Mouse (Mus musculus): Measurements from ENCODE around the gene Gatc. TPM values are rescaled to one million over a fixed set of nuclear protein-coding genes. Genes with fewer than 3 reads are reported as not detected.
A peak's percentile ranks its signal among the peaks of the same experiment; 100 is the strongest.

The Gatc gene
- total RNA-seq, 2 experiments from 2014 or later: 22.2 to 28.0 TPM

- intact Hi-C loops (cut with DNase I): loop anchor here (2.0 kb wide), 1 partner anchor 48 kb away; the partner anchor contains the start of gene Cox6a1
- peak; percentile 99 for DNase-seq
- H3K27ac ChIP-seq: peak within 1 kb of the TSS; percentile 87
- 0 out of 2 replicates have a peak, but pooled peaks have one; percentile 3 for TF ChIP-seq CTCF (IDR thresholded peaks at IDR 0.05)
- peak within 1 kb of the TSS; percentile 92 for H3K4me3 ChIP-seq
Observed at GRCm38 (mm10) chr5:115300792-115301614, 40.0 kb downstream of the Gatc start, which contains the start of gene Dynll1. Dynll1 (minus strand) TSS chr5:115300999.

- DNase-seq: peak; percentile 71
- H3K4me3 ChIP-seq: peak overlapping the region; percentile 92
- peak overlapping the region; percentile 87 for H3K27ac ChIP-seq
- TF ChIP-seq CTCF (IDR thresholded peaks at IDR 0.05): peak; percentile 38
- intact Hi-C loops (cut with DNase I): loop anchor here (2.0 kb wide), 1 partner anchor 49 kb away; the partner anchor contains the start of gene Cox6a1
Observed at GRCm38 (mm10) chr5:115300035-115300744, 40.8 kb downstream of the Gatc start.

GRCm38 (mm10) chr5:115296347-115296746, 44.6 kb downstream of the Gatc start:
- intact Hi-C loops (cut with DNase I): no loop called here
- TF ChIP-seq CTCF (IDR thresholded peaks at IDR 0.05): no peak
- no peak overlapping the region for H3K4me3 ChIP-seq
- DNase-seq: no peak
- no peak overlapping the region for H3K27ac ChIP-seq

- Histone ChIP-seq H3K27ac (no peak overlapping the region), H3K4me3 (no peak overlapping the region)
- peak; percentile 33; the same call in 1 of the 2 replicates for TF ChIP-seq CTCF (IDR thresholded peaks at IDR 0.05)
- intact Hi-C loops (cut with DNase I): no loop called here
- DNase-seq: no peak
Observed at GRCm38 (mm10) chr5:115294173-115294572, 46.8 kb downstream of the Gatc start.

GRCm38 (mm10) chr5:115284735-115285134, 56.2 kb downstream of the Gatc start:
- intact Hi-C loops (cut with DNase I): loop anchor here (5.0 kb wide), 1 partner anchor 58 kb away; the partner anchor contains the start of genes Gatc and Triap1

More at GRCm38 (mm10) chr5:115284735-115285134, 56.2 kb downstream of the Gatc start:
- TF ChIP-seq CTCF (IDR thresholded peaks at IDR 0.05): peak; percentile 33
- Histone ChIP-seq H3K27ac (no peak overlapping the region), H3K4me3 (no peak overlapping the region)
- DNase-seq: no peak

Other genes with a start within 250 kb of the Gatc start
- not detected for gene Gm10401, start 242.9 kb downstream of the Gatc start, total RNA-seq (2021)
- gene Acads, start 221.8 kb downstream of the Gatc start, total RNA-seq (2021): 10 to 100 TPM; 49.9 to 81.7 TPM
- gene Unc119b, start 206.2 kb downstream of the Gatc start, total RNA-seq (2021): 10 to 100 TPM; 11.8 to 15.7 TPM
- 100 to 1,000 TPM; 138 to 200 TPM for gene Mlec, start 183.0 kb downstream of the Gatc start, total RNA-seq (2021)
- 1 to 10 TPM in 1 of 2 experiments, under 1 TPM in 1; 0.79 to 1.5 TPM for gene Cabp1, start 146.8 kb downstream of the Gatc start, total RNA-seq (2021)
- gene Pop5, start 105.3 kb downstream of the Gatc start, total RNA-seq (2021): 10 to 100 TPM; 27.8 to 51.7 TPM
- 100 to 1,000 TPM; 269 to 274 TPM for gene Rnf10, start 68.3 kb downstream of the Gatc start, total RNA-seq (2021)
- gene Coq5, start 61.5 kb downstream of the Gatc start, total RNA-seq (2021): 100 to 1,000 TPM in 1 of 2 experiments, 10 to 100 TPM in 1; 63.8 to 112 TPM
- 100 to 1,000 TPM in 1 of 2 experiments, 10 to 100 TPM in 1; 48.4 to 115 TPM for gene Dynll1, start 40.2 kb downstream of the Gatc start, total RNA-seq (2021)
- 10 to 100 TPM in 1 of 2 experiments, 1 to 10 TPM in 1; 9.3 to 12.1 TPM for gene Srsf9, start 14.0 kb downstream of the Gatc start, total RNA-seq (2021)
- 10 to 100 TPM; 19.1 to 20.3 TPM for gene Triap1, start within 50 bp of the Gatc start, total RNA-seq (2021)
- gene Cox6a1, start 7.8 kb upstream of the Gatc start, total RNA-seq (2021): 10 to 100 TPM; 38.7 to 60.9 TPM
- under 1 TPM in 1 of 2 experiments, not detected in 1; 0.61 TPM for gene Msi1, start 88.4 kb upstream of the Gatc start, total RNA-seq (2021)
- gene Pla2g1b, start 125.1 kb upstream of the Gatc start, total RNA-seq (2021): not detected
- gene Sirt4, start 143.5 kb upstream of the Gatc start, total RNA-seq (2021): 10 to 100 TPM; 10.9 to 17.3 TPM
- 10 to 100 TPM; 79.2 to 95.2 TPM for gene Pxn, start 165.5 kb upstream of the Gatc start, total RNA-seq (2021)
- 100 to 1,000 TPM; 567 to 689 TPM for gene Rplp0, start 218.3 kb upstream of the Gatc start, total RNA-seq (2021)
- 10 to 100 TPM; 31.3 to 31.9 TPM for gene Gcn1l1, start 224.1 kb upstream of the Gatc start, total RNA-seq (2021)

Measured in gastrocnemius, adult 2 months (tissue).